ENCODE assay signal across 27 mouse cellular contexts in genomic region chr16:32453102-32453501, GRCm38 (mm10). TPM values are rescaled to one million over a fixed set of nuclear protein-coding genes. Genes with fewer than 3 reads are reported as not detected.
"Had no signal": no experiment of that assay in that cellular context is flagged by ENCODE, and none has a peak within 500 bp of the region (broad histone marks: within the 10 kb centered on the region; RNA-seq: fewer than 3 reads in every experiment).

No protein-coding gene starts in this region.

- H3K36me3 ChIP-seq: stomach, embryonic 15.5 days had no signal

- H3K4me3 ChIP-seq: layer of hippocampus, adult 2 months; limb, embryonic 10.5 days; limb, embryonic 13.5 days; midbrain, embryonic 12.5 days; midbrain, embryonic 15.5 days; neural tube, embryonic 12.5 days; neural tube, embryonic 15.5 days; stomach, embryonic 15.5 days had no signal

- H3K4me1 ChIP-seq: midbrain, embryonic 12.5 days; midbrain, embryonic 15.5 days; neural tube, embryonic 12.5 days; neural tube, embryonic 15.5 days; stomach, embryonic 15.5 days had no signal

- DNase-seq: kidney, adult 2 months; kidney, postnatal 25 days; layer of hippocampus, adult 9-11 months; lung, embryonic 14.5 days; right cerebral cortex, adult 18-20 months; right cerebral cortex, postnatal 14 days; right cerebral cortex, postnatal 4 days; thymus, postnatal 36 days had no signal

- H3K9me3 ChIP-seq: limb, embryonic 10.5 days; limb, embryonic 13.5 days; midbrain, embryonic 12.5 days; midbrain, embryonic 15.5 days; neural tube, embryonic 12.5 days; neural tube, embryonic 15.5 days; stomach, embryonic 15.5 days had no signal

- H3K27me3 ChIP-seq: limb, embryonic 13.5 days; midbrain, embryonic 12.5 days; midbrain, embryonic 15.5 days; neural tube, embryonic 12.5 days; neural tube, embryonic 15.5 days; stomach, embryonic 15.5 days had no signal

- H3K9ac ChIP-seq: limb, embryonic 13.5 days; liver, embryonic 14.5 days; lung, embryonic 14.5 days; midbrain, embryonic 12.5 days; midbrain, embryonic 15.5 days; neural tube, embryonic 12.5 days; neural tube, embryonic 15.5 days; stomach, embryonic 15.5 days had no signal

- H3K27ac ChIP-seq: kidney, postnatal 0 days; layer of hippocampus, adult 2 months; limb, embryonic 10.5 days; limb, embryonic 13.5 days; macrophage; midbrain, embryonic 12.5 days; midbrain, embryonic 15.5 days; neural tube, embryonic 12.5 days; neural tube, embryonic 15.5 days; stomach, embryonic 15.5 days had no signal

- H3K4me2 ChIP-seq: limb, embryonic 13.5 days; lung, embryonic 14.5 days; midbrain, embryonic 12.5 days; midbrain, embryonic 15.5 days; neural tube, embryonic 12.5 days; neural tube, embryonic 15.5 days; stomach, embryonic 15.5 days had no signal

- ATAC-seq: intestine, postnatal 0 days; lung, postnatal 0 days; midbrain, embryonic 15.5 days had no signal

RNA-seq across cellular contexts. Expression of gene Slc51a, which starts 34.6 kb away (rescaled TPM):
- total RNA-seq: layer of hippocampus, adult 2 months; layer of hippocampus, postnatal 25 days; left cerebral cortex, adult 18-20 months; left cerebral cortex, postnatal 25 days; megakaryocyte, adult 5-6 weeks had no signal

RNA-seq across cellular contexts. Expression of gene Zdhhc19, which starts 43.0 kb away (rescaled TPM):
- total RNA-seq: layer of hippocampus, adult 2 months; layer of hippocampus, postnatal 25 days; left cerebral cortex, adult 18-20 months; left cerebral cortex, postnatal 25 days had no signal
- polyA plus RNA-seq: kidney, embryonic 14.5 days; kidney, postnatal 0 days; limb, embryonic 10.5 days; limb, embryonic 13.5 days; liver, embryonic 14.5 days; lung, embryonic 14.5 days; lung, postnatal 0 days; macrophage; midbrain, embryonic 12.5 days; midbrain, embryonic 15.5 days; neural tube, embryonic 12.5 days; neural tube, embryonic 15.5 days; thymus, postnatal 0 days had no signal

RNA-seq across cellular contexts. Expression of gene Tm4sf19, which starts 52.8 kb away (rescaled TPM):
- total RNA-seq: layer of hippocampus, adult 2 months; layer of hippocampus, postnatal 25 days; left cerebral cortex, adult 18-20 months; megakaryocyte, adult 5-6 weeks had no signal
- polyA plus RNA-seq: intestine, postnatal 0 days; kidney, embryonic 14.5 days; kidney, postnatal 0 days; limb, embryonic 10.5 days; limb, embryonic 13.5 days; lung, embryonic 14.5 days; lung, postnatal 0 days; midbrain, embryonic 12.5 days; midbrain, embryonic 15.5 days; neural tube, embryonic 12.5 days; neural tube, embryonic 15.5 days; stomach, embryonic 15.5 days; thymus, postnatal 0 days had no signal
